Mouse (Mus musculus) left cerebral cortex, postnatal 25 days (tissue): ENCODE measurements around the gene AA986860. TPM values are rescaled to one million over a fixed set of nuclear protein-coding genes. Genes with fewer than 3 reads are reported as not detected.

Experiments
- DNase-seq, 2 experiments: peaks; one replicate each; pipeline ENCODE4 v3.0.0; 2022; ENCODE audit warnings: low spot score in 2 of 2, mixed read lengths in 1 of 2
- intact Hi-C: fragments of 180-260 bp; cut with DNase I; formaldehyde crosslinking; loops from one replicate; pipeline ENCODE4 v1.15.1; 2025
- total RNA-seq, 2 experiments: library from RNA; stranded (reverse); gene quantifications; 2 replicates each; pipeline ENCODE4 v1.2.3; 2021

Gene AA986860
- total RNA-seq, 2 experiments from 2014 or later, result 1.8 TPM

GRCm38 (mm10) chr1:130764027-130764461 is 32.3 kb downstream of the AA986860 start:
- intact Hi-C loops, result no loop called here
- no peak for DNase-seq

GRCm38 (mm10) chr1:130767066-130767465 is 35.3 kb downstream of the AA986860 start:
- DNase-seq, result no peak
- intact Hi-C loops, result no loop called here

GRCm38 (mm10) chr1:130769925-130770324 is 38.1 kb downstream of the AA986860 start:
- no peak for DNase-seq
- intact Hi-C loops, result no loop called here

GRCm38 (mm10) chr1:130770487-130770886 is 38.7 kb downstream of the AA986860 start:
- DNase-seq, result no peak
- intact Hi-C loops, result no loop called here

- DNase-seq, result no peak
- intact Hi-C loops, result no loop called here
Observed at GRCm38 (mm10) chr1:130770981-130771494, 39.3 kb downstream of the AA986860 start.

GRCm38 (mm10) chr1:130775234-130775633 is 43.5 kb downstream of the AA986860 start:
- intact Hi-C loops, result loop anchor here (5.0 kb wide), 1 partner anchor 83 kb away; no protein-coding TSS in a partner anchor

GRCm38 (mm10) chr1:130775691-130776331 is 44.0 kb downstream of the AA986860 start:
- intact Hi-C loops, result loop anchor here (5.0 kb wide), 1 partner anchor 84 kb away; no protein-coding TSS in a partner anchor
- DNase-seq, result no peak

More at GRCm38 (mm10) chr1:130775234-130775633, 43.5 kb downstream of the AA986860 start:
- DNase-seq, result no peak

GRCm38 (mm10) chr1:130776645-130777044 is 44.9 kb downstream of the AA986860 start:
- intact Hi-C loops, result loop anchor here (5.0 kb wide), 1 partner anchor 84 kb away; no protein-coding TSS in a partner anchor

GRCm38 (mm10) chr1:130779867-130780266 is 48.1 kb downstream of the AA986860 start:
- intact Hi-C loops, result loop anchor here (5.0 kb wide), 1 partner anchor 88 kb away; no protein-coding TSS in a partner anchor
- no peak for DNase-seq

More at GRCm38 (mm10) chr1:130776645-130777044, 44.9 kb downstream of the AA986860 start:
- no peak for DNase-seq

- intact Hi-C loops, result no loop called here
- DNase-seq, result peak; percentile 22 to 54
Observed at GRCm38 (mm10) chr1:130784054-130784453, 52.3 kb downstream of the AA986860 start.

GRCm38 (mm10) chr1:130787001-130787400 is 55.2 kb downstream of the AA986860 start:
- intact Hi-C loops, result loop anchor here (5.0 kb wide), 1 partner anchor 240 kb away; no protein-coding TSS in a partner anchor
- no peak for DNase-seq

GRCm38 (mm10) chr1:130789512-130790451 is 58.0 kb downstream of the AA986860 start:
- intact Hi-C loops, result loop anchor here (5.0 kb wide), 1 partner anchor 242 kb away; no protein-coding TSS in a partner anchor
- no peak for DNase-seq

Other genes starting within 250 kb of the AA986860 start
- gene Zp3r, start 102.4 kb upstream of the AA986860 start, total RNA-seq, result not detected
- gene C4bp, start 70.3 kb upstream of the AA986860 start, total RNA-seq, result not detected
- gene Gm29427, start 16.2 kb upstream of the AA986860 start, total RNA-seq, result not detected
- gene Yod1, start 14.6 kb upstream of the AA986860 start, total RNA-seq, result 10 to 100 TPM; 16.2 to 16.9 TPM
- 10 to 100 TPM; 37.6 to 48.4 TPM for gene Pfkfb2, start 2.7 kb upstream of the AA986860 start, total RNA-seq
- gene Fcamr, start 68.9 kb downstream of the AA986860 start, total RNA-seq, result not detected
- not detected for gene Pigr, start 94.7 kb downstream of the AA986860 start, total RNA-seq
- not detected for gene Fcmr, start 133.7 kb downstream of the AA986860 start, total RNA-seq
- not detected for gene Il24, start 155.5 kb downstream of the AA986860 start, total RNA-seq
- not detected for gene Il20, start 179.5 kb downstream of the AA986860 start, total RNA-seq
- not detected for gene Il19, start 208.1 kb downstream of the AA986860 start, total RNA-seq